Mouse (Mus musculus): ENCODE data around the gene Dcdc2a. TPM values are rescaled to one million over a fixed set of nuclear protein-coding genes. Genes with fewer than 3 reads are reported as not detected.

The Dcdc2a gene
- under 1 TPM; 0.41 to 0.67 TPM for total RNA-seq (2021)
- long read RNA-seq, experiment 1 = 0 reads
- long read RNA-seq, experiment 2 = 0 reads

- DNase-seq = no peak
- intact Hi-C loops (cut with DNase I) = no loop called here
Observed at GRCm38 (mm10) chr13:25055873-25056667, at the start of gene Dcdc2a. Gene Dcdc2a (plus strand): TSS chr13:25056004.

DNA sequence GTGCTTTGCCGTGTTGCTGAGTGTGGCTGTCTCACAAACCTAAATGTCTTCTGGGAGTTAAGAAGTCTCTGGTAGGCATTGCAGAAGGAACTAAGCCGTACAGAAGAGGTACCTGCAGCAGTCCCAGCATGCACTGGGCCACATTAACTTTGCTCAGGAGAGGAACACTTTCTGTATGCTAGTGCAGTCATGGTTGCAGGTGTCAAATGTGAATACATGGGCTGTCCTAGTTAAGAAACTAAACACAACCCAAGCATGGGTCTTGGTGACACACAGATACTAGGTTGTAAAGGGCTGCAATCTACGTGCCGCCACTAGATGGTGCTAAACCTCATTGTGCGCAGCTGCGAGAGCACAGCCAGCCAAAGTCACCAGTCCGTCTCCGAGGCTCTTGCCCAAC lies 48.7 kb upstream of the Dcdc2a start:
- DNase-seq = peak in 1 of 2 experiments; percentile 29
- intact Hi-C loops (cut with DNase I) = no loop called here

GRCm38 (mm10) chr13:25018316-25018715 lies 37.5 kb upstream of the Dcdc2a start:
- no peak for DNase-seq

DNA sequence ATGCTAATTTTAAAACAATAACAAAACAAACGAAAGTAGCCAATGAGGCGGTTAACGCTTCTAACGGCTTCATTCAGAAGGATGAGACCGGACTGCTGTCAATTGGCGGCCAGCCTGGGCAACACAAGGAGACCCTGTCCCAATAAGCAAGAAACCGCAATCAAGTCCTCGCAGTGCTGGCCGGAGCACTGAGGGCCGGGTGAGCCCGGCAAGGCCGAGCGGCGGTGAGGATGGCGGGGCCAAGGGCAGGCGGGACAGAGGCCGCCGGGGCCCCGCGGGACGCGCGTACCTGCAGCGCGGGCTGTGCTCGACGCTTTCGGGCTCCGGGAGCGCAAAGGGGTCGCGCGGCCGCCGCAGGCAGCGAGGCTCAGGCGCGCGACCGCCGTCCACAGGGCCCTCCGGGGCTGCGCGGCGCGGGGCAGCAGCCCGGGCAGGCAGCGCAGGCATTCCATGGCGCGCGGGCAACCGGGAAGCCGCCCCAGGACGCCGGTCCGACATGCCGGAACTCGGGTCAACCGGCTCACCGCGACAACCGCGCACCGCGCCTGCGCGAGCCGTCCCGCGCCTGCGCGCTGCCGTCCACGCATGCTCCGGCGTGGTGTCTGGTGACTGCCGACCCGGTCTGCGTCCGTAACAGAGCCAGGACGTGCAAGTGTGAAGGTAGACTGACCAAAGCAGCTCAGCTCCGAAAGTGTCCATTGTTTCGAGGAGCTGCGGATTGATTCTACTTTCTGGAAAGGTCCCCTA lies 35.8 kb upstream of the Dcdc2a start, which contains the start of gene Mrs2:
Mrs2 (minus strand) TSS at position 587 of the 747 bp plus-strand sequence.
- intact Hi-C loops (cut with DNase I) = loop anchor here (5.0 kb wide), 1 partner anchor 97 kb away; no protein-coding TSS in a partner anchor
- peak; percentile 84 for DNase-seq

More at GRCm38 (mm10) chr13:25018316-25018715, 37.5 kb upstream of the Dcdc2a start:
- intact Hi-C loops (cut with DNase I) = no loop called here

GRCm38 (mm10) chr13:25020540-25020892 lies 35.3 kb upstream of the Dcdc2a start:
- intact Hi-C loops (cut with DNase I) = loop anchor here (5.0 kb wide), 1 partner anchor 97 kb away; no protein-coding TSS in a partner anchor
- no peak for DNase-seq

GRCm38 (mm10) chr13:25022386-25022785 lies 33.4 kb upstream of the Dcdc2a start:
- DNase-seq = no peak
- intact Hi-C loops (cut with DNase I) = loop anchor here (5.0 kb wide), 1 partner anchor 95 kb away; no protein-coding TSS in a partner anchor

- intact Hi-C loops (cut with DNase I) = loop anchor here (5.0 kb wide), 1 partner anchor 94 kb away; no protein-coding TSS in a partner anchor
- no peak for DNase-seq
Observed at GRCm38 (mm10) chr13:25023129-25023528, 32.7 kb upstream of the Dcdc2a start.

- no peak for DNase-seq
- intact Hi-C loops (cut with DNase I) = loop anchor here (5.0 kb wide), 1 partner anchor 93 kb away; no protein-coding TSS in a partner anchor
Observed at GRCm38 (mm10) chr13:25024655-25025054, 31.1 kb upstream of the Dcdc2a start.

GRCm38 (mm10) chr13:25026409-25027113 lies 29.2 kb upstream of the Dcdc2a start:
- intact Hi-C loops (cut with DNase I) = no loop called here
- DNase-seq = no peak

DNA sequence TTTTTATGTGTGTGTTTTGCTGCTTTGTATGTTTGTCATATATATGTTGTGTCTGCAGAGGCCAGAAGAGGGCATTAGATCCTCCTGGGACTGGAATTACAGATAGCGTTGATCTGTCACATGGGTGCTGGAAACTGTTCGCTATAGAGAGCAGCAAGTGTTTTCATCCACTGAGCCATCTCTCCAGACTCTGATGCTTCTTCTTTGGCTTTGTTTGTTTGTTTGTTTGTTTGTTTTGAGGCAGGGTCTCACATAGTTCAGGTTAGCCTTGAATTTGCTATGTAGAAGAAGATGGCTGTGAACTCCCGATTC lies 28.7 kb upstream of the Dcdc2a start:
- DNase-seq = no peak

DNA sequence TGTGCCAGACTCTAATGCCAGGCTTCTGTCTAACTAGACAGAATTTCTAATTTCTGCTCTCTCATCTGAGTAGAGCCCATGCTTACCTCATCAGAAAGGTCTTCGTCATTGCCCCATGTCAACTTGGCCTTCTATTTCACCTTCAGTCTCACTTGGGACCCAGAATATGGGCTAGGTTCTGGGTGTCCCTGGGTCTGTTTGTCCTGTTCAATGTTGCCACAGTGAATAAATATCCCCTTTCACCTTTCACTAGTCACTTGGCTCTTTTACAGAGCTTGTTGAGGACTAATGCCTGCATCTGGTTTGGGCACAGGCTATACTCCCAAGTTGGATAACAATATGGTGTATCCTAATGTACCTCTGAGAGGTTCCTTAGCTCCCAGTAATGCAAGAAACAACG lies 16.3 kb upstream of the Dcdc2a start:
- no peak for DNase-seq
- intact Hi-C loops (cut with DNase I) = no loop called here

More for the DNA sequence above, 28.7 kb upstream of the Dcdc2a start:
- intact Hi-C loops (cut with DNase I) = no loop called here

- intact Hi-C loops (cut with DNase I) = no loop called here
- DNase-seq = no peak
Observed at GRCm38 (mm10) chr13:25052671-25053070, 3.1 kb upstream of the Dcdc2a start.

DNA sequence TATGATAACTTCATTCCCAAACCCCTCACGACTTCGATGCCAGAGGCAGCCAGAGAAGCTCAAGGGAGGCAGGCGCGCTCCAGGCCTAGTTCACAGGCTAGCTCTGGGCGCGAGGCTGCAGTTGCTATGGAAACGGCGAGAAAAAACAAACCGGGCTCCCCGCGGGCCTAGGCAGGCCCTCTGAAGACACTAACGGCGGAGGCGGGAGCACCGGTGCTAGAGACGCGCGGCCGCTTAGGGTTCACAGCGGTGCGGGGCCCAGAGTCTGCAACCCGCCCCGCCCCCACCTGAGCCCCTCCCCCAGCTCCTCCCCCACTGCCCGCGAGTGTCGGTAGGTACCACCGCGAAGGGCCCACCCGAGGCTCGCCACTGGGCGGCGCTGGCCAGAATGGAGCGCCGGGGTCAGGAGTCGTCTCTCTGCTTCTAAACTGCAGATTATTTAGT lies 671 bp upstream of the Dcdc2a start:
- peak in 1 of 2 experiments; percentile 8 for DNase-seq
- intact Hi-C loops (cut with DNase I) = no loop called here

GRCm38 (mm10) chr13:25066659-25067058 lies 10.9 kb downstream of the Dcdc2a start:
- no peak for DNase-seq
- intact Hi-C loops (cut with DNase I) = no loop called here

DNA sequence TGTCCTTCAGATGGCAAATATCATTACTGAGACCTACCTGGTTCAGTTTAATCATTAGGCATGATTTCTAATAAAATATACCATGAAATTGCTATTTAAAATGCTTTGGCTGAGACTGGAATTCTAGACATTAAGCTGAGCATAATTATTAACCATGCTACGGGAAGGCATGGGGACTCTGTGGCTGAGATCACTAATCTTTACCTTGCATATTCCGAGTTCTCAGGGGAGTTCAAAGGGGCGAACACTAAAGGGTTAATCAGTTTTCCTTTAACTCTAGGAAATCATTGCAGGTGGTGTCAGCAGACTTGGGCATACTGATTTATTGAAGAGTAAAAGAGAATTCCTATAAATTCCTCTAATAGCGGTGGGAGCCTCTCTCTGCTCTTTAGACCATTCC lies 11.4 kb downstream of the Dcdc2a start:
- DNase-seq = no peak
- intact Hi-C loops (cut with DNase I) = no loop called here

- intact Hi-C loops (cut with DNase I) = no loop called here
- DNase-seq = no peak
Observed at GRCm38 (mm10) chr13:25069765-25070164, 14.0 kb downstream of the Dcdc2a start.

DNA sequence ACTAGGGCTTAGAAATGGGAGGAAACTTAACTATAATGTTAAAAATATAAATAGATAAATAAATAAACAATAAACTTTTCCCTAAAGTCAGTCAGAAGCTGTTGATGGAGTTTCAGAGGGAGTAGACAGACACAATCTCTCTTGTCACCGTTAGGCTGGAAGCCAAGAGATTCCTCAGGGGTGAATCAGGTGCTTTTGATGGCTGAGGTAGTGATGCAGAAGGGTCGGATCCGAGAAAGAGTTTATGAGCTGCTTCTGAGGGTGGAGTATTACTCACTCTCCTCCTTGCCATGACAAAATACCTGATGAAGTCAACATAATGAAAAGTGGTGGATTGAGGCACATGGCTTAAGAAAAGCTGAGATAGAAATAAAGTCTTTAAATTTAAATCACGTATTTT lies 15.0 kb downstream of the Dcdc2a start:
- intact Hi-C loops (cut with DNase I) = no loop called here
- no peak for DNase-seq

DNA sequence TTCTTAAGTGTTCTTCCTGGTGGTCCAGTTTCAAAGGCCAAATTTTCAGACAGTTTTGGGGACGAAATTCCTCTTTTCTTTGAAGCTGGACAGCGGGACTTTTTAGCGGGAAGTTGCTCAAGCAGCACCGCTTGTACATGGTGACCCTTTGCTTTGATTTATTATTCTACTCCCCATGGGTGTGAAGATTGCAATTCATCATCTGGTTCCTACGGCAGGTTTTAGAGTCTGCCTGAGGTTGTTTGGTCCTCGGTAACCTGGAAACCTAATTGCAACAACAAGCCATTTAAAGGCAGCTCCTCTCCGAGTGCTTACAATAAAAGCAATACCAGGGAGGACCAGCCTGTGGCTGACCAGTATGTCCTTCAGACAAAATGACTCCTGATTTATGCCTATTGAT lies 21.5 kb downstream of the Dcdc2a start:
- DNase-seq = no peak
- intact Hi-C loops (cut with DNase I) = no loop called here

- no peak for DNase-seq
- intact Hi-C loops (cut with DNase I) = no loop called here
Observed at GRCm38 (mm10) chr13:25083144-25083572, 27.4 kb downstream of the Dcdc2a start.

DNA sequence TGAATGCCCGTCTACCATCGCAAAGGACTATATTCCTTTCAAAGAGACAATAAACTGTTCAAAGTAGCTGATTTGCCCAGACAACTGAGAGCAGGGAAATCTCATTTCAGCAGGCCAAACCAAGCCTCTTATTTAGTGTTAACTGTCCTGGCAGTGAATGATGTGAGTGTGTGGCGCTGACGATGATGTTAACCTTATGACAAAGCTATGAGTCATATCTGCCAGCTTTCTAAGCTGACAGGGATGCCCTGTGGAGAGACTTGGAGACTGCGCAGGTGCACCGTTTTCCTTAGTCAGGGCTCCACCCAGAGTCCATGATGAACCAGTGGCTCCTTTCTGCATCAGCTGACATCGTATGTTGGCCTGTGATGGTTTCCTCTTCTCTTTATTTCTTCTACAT lies 29.3 kb downstream of the Dcdc2a start:
- DNase-seq = no peak
- intact Hi-C loops (cut with DNase I) = no loop called here

DNA sequence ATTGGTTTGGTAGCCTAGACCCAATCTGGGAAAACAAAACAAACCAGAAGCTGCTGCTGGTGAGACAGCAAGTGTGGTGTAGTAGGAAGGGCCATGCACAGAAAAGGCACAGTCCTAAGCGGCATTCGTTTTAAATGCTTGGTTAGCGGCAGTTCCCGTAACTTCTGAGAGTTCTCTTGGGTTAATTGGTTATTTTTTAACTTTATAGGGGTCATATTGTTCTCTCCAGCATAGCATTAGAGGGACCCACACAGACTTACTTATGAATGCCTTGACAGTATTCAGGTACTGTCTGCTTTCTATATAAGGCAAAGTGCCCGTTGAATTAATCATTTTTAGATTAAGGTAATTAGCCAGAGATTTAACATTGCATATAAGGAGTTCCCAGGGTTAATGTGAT lies 35.5 kb downstream of the Dcdc2a start:
- no peak for DNase-seq
- intact Hi-C loops (cut with DNase I) = no loop called here

Measured in gastrocnemius, postnatal 36 days (tissue).